Mouse (Mus musculus) heart, adult 2 months (tissue): ENCODE measurements at regions not wholly inside any gene's neighbourhood (a gene's known extent, or its start where the extent isn't known, plus 50 kb on each side); places are given as distances from the start of the nearest gene placed in this dataset.

Experiments
- DNase-seq, 2 experiments: peaks; one replicate each; pipeline ENCODE4 v3.0.0; 2021
- H3K27ac ChIP-seq: fragments of 200-600 bp; 2 replicates; pipeline ENCODE4 v1.8.1; 2022
- H3K27me3 ChIP-seq: fragments of 200-500 bp; 2 replicates; pipeline ENCODE4 v1.6.1; 2012; ENCODE audit warnings: mild to moderate bottlenecking, low read length, inconsistent platforms, mixed read lengths; ENCODE audit not compliant: control insufficient read depth, insufficient read depth
- H3K36me3 ChIP-seq: fragments of 200-500 bp; 2 replicates; pipeline ENCODE4 v1.6.1; 2012; ENCODE audit warnings: low read length, inconsistent platforms; ENCODE audit not compliant: control insufficient read depth, insufficient read depth
- H3K4me1 ChIP-seq: fragments of 200-500 bp; 2 replicates; pipeline ENCODE4 v1.6.1; 2011; ENCODE audit warnings: low read length; ENCODE audit not compliant: control insufficient read depth, insufficient read depth
- H3K4me3 ChIP-seq: fragments of 200-600 bp; 2 replicates; pipeline ENCODE4 v1.8.1; 2022
- H3K79me2 ChIP-seq: fragments of 200-500 bp; replicated peaks from 2 replicates; pipeline ENCODE4 v1.6.1; 2012; ENCODE audit warnings: mild to moderate bottlenecking, inconsistent platforms, low read length, moderate library complexity, mixed read lengths; ENCODE audit not compliant: control insufficient read depth, insufficient read depth
- H3K9ac ChIP-seq: fragments of 200-500 bp; 2 replicates; pipeline ENCODE4 v1.6.1; 2012; ENCODE audit warnings: low read depth, mild to moderate bottlenecking, control low read depth, inconsistent platforms, low read length, mixed read lengths
- CTCF ChIP-seq: fragments of 200-600 bp; IDR thresholded peaks from 2 replicates; pipeline ENCODE4 v1.8.1; 2022; ENCODE audit warnings: antibody characterized with exemption, mild to moderate bottlenecking, moderate library complexity
- EP300 ChIP-seq: fragments of 200-500 bp; IDR thresholded peaks from 2 replicates; pipeline ENCODE4 v1.6.1; 2011; ENCODE audit warnings: low read depth, low read length, control low read depth; ENCODE audit not compliant: insufficient read depth
- POLR2A ChIP-seq: fragments of 200-500 bp; IDR thresholded peaks from 2 replicates; pipeline ENCODE4 v1.6.1; 2011; ENCODE audit warnings: mild to moderate bottlenecking, low read depth, low read length, control low read depth; ENCODE audit not compliant: insufficient read depth
- WGBS: fragments of 180-500 bp; shearing (Covaris S2); methylation state at CpG from one replicate; pipeline ENCODE4 v1.1.7; 2018; 5-methylcytosine and 5-hydroxymethylcytosine counted together
- intact Hi-C: fragments of 180-260 bp; cut with DNase I; formaldehyde crosslinking; loops from one replicate; pipeline ENCODE4 v1.15.1; 2025

- intact Hi-C loops, result loop anchor here (10.0 kb wide), 1 partner anchor 103 kb away; no protein-coding TSS in a partner anchor
- H3K4me3 ChIP-seq, result no peak overlapping the region
- no peaks in the 10 kb centered on the region for H3K36me3 ChIP-seq
- no peak for TF ChIP-seq EP300
- TF ChIP-seq CTCF, result no peak
- no peak for TF ChIP-seq POLR2A
- H3K9ac ChIP-seq, result no peak overlapping the region
- peaks cover 1% of the 10 kb centered on the region; the same call in 1 of the 2 replicates for H3K4me1 ChIP-seq
- no peak for DNase-seq
- no peaks in the 10 kb centered on the region for H3K79me2 ChIP-seq
- no peaks in the 10 kb centered on the region for H3K27me3 ChIP-seq
- WGBS, result 77% methylated on average over 11 of the region's 11 CpGs
- no peak overlapping the region for H3K27ac ChIP-seq
These were observed 114.4 kb upstream of the Cdh6 start for GRCm38 (mm10) chr15:13287878-13288277.

- Histone ChIP-seq H3K4me1 (peaks cover 1% of the 10 kb centered on the region; the same call in 1 of the 2 replicates), H3K4me3 (no peak overlapping the region), H3K79me2 (no peaks in the 10 kb centered on the region), H3K36me3 (no peaks in the 10 kb centered on the region), H3K9ac (no peak overlapping the region), H3K27me3 (no peaks in the 10 kb centered on the region), H3K27ac (peak overlapping the region; percentile 60)
- intact Hi-C loops, result loop anchor here (10.0 kb wide), 1 partner anchor 101 kb away; no protein-coding TSS in a partner anchor
- WGBS, result 35% methylated on average over 3 of the region's 3 CpGs
- peak in 1 of 2 experiments; percentile 15 for DNase-seq
- TF ChIP-seq EP300, result no peak
- no peak for TF ChIP-seq POLR2A
- TF ChIP-seq CTCF, result no peak
These were observed 111.9 kb upstream of the Cdh6 start for GRCm38 (mm10) chr15:13285355-13285754.

- no peak for TF ChIP-seq CTCF
- no peak for TF ChIP-seq POLR2A
- TF ChIP-seq EP300, result no peak
These were observed 110.7 kb upstream of the Cdh6 start for GRCm38 (mm10) chr15:13284219-13284618.

GRCm38 (mm10) chr15:13283106-13283505 lies 109.6 kb upstream of the Cdh6 start:
- Histone ChIP-seq H3K36me3 (no peaks in the 10 kb centered on the region), H3K79me2 (no peaks in the 10 kb centered on the region), H3K27ac (no peak overlapping the region), H3K4me3 (no peak overlapping the region), H3K9ac (no peak overlapping the region), H3K27me3 (no peaks in the 10 kb centered on the region), H3K4me1 (no peaks in the 10 kb centered on the region; the same call in 1 of the 2 replicates)
- DNase-seq, result no peak
- TF ChIP-seq CTCF, result no peak
- TF ChIP-seq POLR2A, result no peak
- TF ChIP-seq EP300, result no peak
- intact Hi-C loops, result loop anchor here (10.0 kb wide), 1 partner anchor 98 kb away; no protein-coding TSS in a partner anchor
- WGBS, result 88% methylated on average over 5 of the region's 5 CpGs

More at GRCm38 (mm10) chr15:13284219-13284618, 110.7 kb upstream of the Cdh6 start:
- H3K4me1 ChIP-seq, result no peaks in the 10 kb centered on the region; the same call in 1 of the 2 replicates
- no peaks in the 10 kb centered on the region for H3K79me2 ChIP-seq
- no peak overlapping the region for H3K4me3 ChIP-seq
- no peak overlapping the region for H3K9ac ChIP-seq
- H3K27me3 ChIP-seq, result no peaks in the 10 kb centered on the region
- peak overlapping the region; percentile 60 for H3K27ac ChIP-seq
- 42% methylated on average over 2 of the region's 2 CpGs for WGBS
- intact Hi-C loops, result loop anchor here (10.0 kb wide), 1 partner anchor 99 kb away; no protein-coding TSS in a partner anchor
- DNase-seq, result peak in 1 of 2 experiments; percentile 45
- no peaks in the 10 kb centered on the region for H3K36me3 ChIP-seq

GRCm38 (mm10) chr15:13276909-13277235 lies 103.4 kb upstream of the Cdh6 start:
- no peak overlapping the region for H3K27ac ChIP-seq
- WGBS, result 92% methylated on average over 8 of the region's 8 CpGs
- intact Hi-C loops, result no loop called here
- no peak for DNase-seq
- H3K4me1 ChIP-seq, result no peaks in the 10 kb centered on the region
- H3K27me3 ChIP-seq, result no peaks in the 10 kb centered on the region
- H3K9ac ChIP-seq, result no peak overlapping the region
- no peak for TF ChIP-seq POLR2A
- no peak for TF ChIP-seq EP300
- TF ChIP-seq CTCF, result no peak
- H3K79me2 ChIP-seq, result no peaks in the 10 kb centered on the region
- H3K4me3 ChIP-seq, result no peak overlapping the region
- no peaks in the 10 kb centered on the region for H3K36me3 ChIP-seq

GRCm38 (mm10) chr15:13276225-13276908 lies 102.9 kb upstream of the Cdh6 start:
- DNase-seq, result no peak
- Histone ChIP-seq H3K4me1 (no peaks in the 10 kb centered on the region), H3K4me3 (no peak overlapping the region), H3K36me3 (no peaks in the 10 kb centered on the region), H3K27me3 (no peaks in the 10 kb centered on the region), H3K79me2 (no peaks in the 10 kb centered on the region), H3K27ac (no peak overlapping the region), H3K9ac (no peak overlapping the region)
- intact Hi-C loops, result no loop called here
- TF ChIP-seq CTCF (no peak), POLR2A (no peak), EP300 (no peak)
- WGBS, result 78% methylated on average over 5 of the region's 5 CpGs
